Mouse (Mus musculus): ENCODE data around the gene Rps6ka1. TPM values are rescaled to one million over a fixed set of nuclear protein-coding genes. Genes with fewer than 3 reads are reported as not detected.
"Not testable (repeated sequence)": the region's sequence is repeated elsewhere in the genome, so short reads cannot be mapped to it uniquely, and the experiment has no call there.

Rps6ka1 gene
- polyA plus RNA-seq, 1 experiment from 2014 or later = 30.0 TPM

- no peak overlapping the region for H3K4me3 ChIP-seq (ENCODE audit: low read depth, low read length)
- no peaks in the 10 kb centered on the region for H3K36me3 ChIP-seq (ENCODE audit: control insufficient read depth, insufficient read depth, low read length)
- 89% methylated on average over 4 of the region's 4 CpGs for WGBS
These were observed 24.4 kb upstream of the Rps6ka1 start for GRCm38 (mm10) chr4:133911983-133912382.

GRCm38 (mm10) chr4:133910236-133911211 lies 22.9 kb upstream of the Rps6ka1 start:
- Histone ChIP-seq H3K4me2 (ENCODE audit: low read depth) (peak overlapping the region; percentile 62), H3K36me3 (ENCODE audit: control insufficient read depth, insufficient read depth, low read length) (no peaks in the 10 kb centered on the region), H3K9ac (ENCODE audit: low read length) (peak overlapping the region; percentile 37), H3K4me3 (ENCODE audit: low read depth, low read length) (peak overlapping the region; percentile 32), H3K9me3 (ENCODE audit: control insufficient read depth, low read length) (no peaks in the 10 kb centered on the region), H3K4me1 (ENCODE audit: control insufficient read depth, insufficient read depth, low read length) (0 out of 2 replicates have a peak, but pooled peaks cover 2% of the 10 kb centered on the region), H3K27ac (ENCODE audit: low read depth, low read length) (peak overlapping the region; percentile 45), H3K27me3 (ENCODE audit: control insufficient read depth, insufficient read depth, low read length) (no peaks in the 10 kb centered on the region)
- peak; percentile 96 for ATAC-seq (ENCODE audit: insufficient read depth, low FRiP score, low TSS enrichment)
- peak; percentile 98 for DNase-seq (ENCODE audit: low spot score)
- WGBS = 1% methylated on average over 57 of the region's 57 CpGs

More at GRCm38 (mm10) chr4:133911983-133912382, 24.4 kb upstream of the Rps6ka1 start:
- DNase-seq (ENCODE audit: low spot score) (no peak), ATAC-seq (ENCODE audit: insufficient read depth, low FRiP score, low TSS enrichment) (no peak)
- Histone ChIP-seq H3K27me3 (ENCODE audit: control insufficient read depth, insufficient read depth, low read length) (no peaks in the 10 kb centered on the region), H3K4me1 (ENCODE audit: control insufficient read depth, insufficient read depth, low read length) (0 out of 2 replicates have a peak, but pooled peaks cover 2% of the 10 kb centered on the region), H3K27ac (ENCODE audit: low read depth, low read length) (no peak overlapping the region), H3K9me3 (ENCODE audit: control insufficient read depth, low read length) (no peaks in the 10 kb centered on the region), H3K9ac (ENCODE audit: low read length) (no peak overlapping the region), H3K4me2 (ENCODE audit: low read depth) (no peak overlapping the region)

- 98% methylated on average over 6 of the region's 6 CpGs for WGBS
- no peak overlapping the region for H3K27ac ChIP-seq (ENCODE audit: low read depth, low read length)
These were observed 20.5 kb upstream of the Rps6ka1 start for GRCm38 (mm10) chr4:133908051-133908450.

GRCm38 (mm10) chr4:133907086-133907485 lies 19.5 kb upstream of the Rps6ka1 start:
- DNase-seq (ENCODE audit: low spot score) = no peak
- H3K9ac ChIP-seq (ENCODE audit: low read length) = no peak overlapping the region
- H3K9me3 ChIP-seq (ENCODE audit: control insufficient read depth, low read length) = no peaks in the 10 kb centered on the region
- 0 out of 2 replicates have a peak, but pooled peaks cover 2% of the 10 kb centered on the region for H3K4me1 ChIP-seq (ENCODE audit: control insufficient read depth, insufficient read depth, low read length)
- H3K4me3 ChIP-seq (ENCODE audit: low read depth, low read length) = no peak overlapping the region
- no peak for ATAC-seq (ENCODE audit: insufficient read depth, low FRiP score, low TSS enrichment)
- no peak overlapping the region for H3K4me2 ChIP-seq (ENCODE audit: low read depth)
- H3K27ac ChIP-seq (ENCODE audit: low read depth, low read length) = no peak overlapping the region
- no peaks in the 10 kb centered on the region for H3K27me3 ChIP-seq (ENCODE audit: control insufficient read depth, insufficient read depth, low read length)
- WGBS = 64% methylated on average over 4 of the region's 4 CpGs
- H3K36me3 ChIP-seq (ENCODE audit: control insufficient read depth, insufficient read depth, low read length) = no peaks in the 10 kb centered on the region

More at GRCm38 (mm10) chr4:133908051-133908450, 20.5 kb upstream of the Rps6ka1 start:
- Histone ChIP-seq H3K36me3 (ENCODE audit: control insufficient read depth, insufficient read depth, low read length) (no peaks in the 10 kb centered on the region), H3K4me3 (ENCODE audit: low read depth, low read length) (no peak overlapping the region), H3K4me2 (ENCODE audit: low read depth) (no peak overlapping the region), H3K27me3 (ENCODE audit: control insufficient read depth, insufficient read depth, low read length) (no peaks in the 10 kb centered on the region), H3K4me1 (ENCODE audit: control insufficient read depth, insufficient read depth, low read length) (0 out of 2 replicates have a peak, but pooled peaks cover 2% of the 10 kb centered on the region), H3K9ac (ENCODE audit: low read length) (no peak overlapping the region), H3K9me3 (ENCODE audit: control insufficient read depth, low read length) (no peaks in the 10 kb centered on the region)
- ATAC-seq (ENCODE audit: insufficient read depth, low FRiP score, low TSS enrichment) (no peak), DNase-seq (ENCODE audit: low spot score) (no peak)

GRCm38 (mm10) chr4:133906336-133906735 lies 18.7 kb upstream of the Rps6ka1 start:
- 86% methylated on average over 4 of the region's 5 CpGs for WGBS
- not testable (repeated sequence) for H3K4me2 ChIP-seq (ENCODE audit: low read depth); DNase-seq (ENCODE audit: low spot score)

GRCm38 (mm10) chr4:133905167-133905566 lies 17.6 kb upstream of the Rps6ka1 start:
- no peak overlapping the region for H3K27ac ChIP-seq (ENCODE audit: low read depth, low read length)
- H3K36me3 ChIP-seq (ENCODE audit: control insufficient read depth, insufficient read depth, low read length) = no peaks in the 10 kb centered on the region
- ATAC-seq (ENCODE audit: insufficient read depth, low FRiP score, low TSS enrichment) (no peak), DNase-seq (ENCODE audit: low spot score) (no peak)
- 77% methylated on average over 7 of the region's 7 CpGs for WGBS
- H3K4me2 ChIP-seq (ENCODE audit: low read depth) = no peak overlapping the region
- no peaks in the 10 kb centered on the region for H3K27me3 ChIP-seq (ENCODE audit: control insufficient read depth, insufficient read depth, low read length)
- no peaks in the 10 kb centered on the region for H3K9me3 ChIP-seq (ENCODE audit: control insufficient read depth, low read length)
- H3K4me3 ChIP-seq (ENCODE audit: low read depth, low read length) = no peak overlapping the region
- no peak overlapping the region for H3K9ac ChIP-seq (ENCODE audit: low read length)
- H3K4me1 ChIP-seq (ENCODE audit: control insufficient read depth, insufficient read depth, low read length) = 0 out of 2 replicates have a peak, but pooled peaks cover 2% of the 10 kb centered on the region

More at GRCm38 (mm10) chr4:133906336-133906735, 18.7 kb upstream of the Rps6ka1 start:
- not testable (repeated sequence) for ATAC-seq (ENCODE audit: insufficient read depth, low FRiP score, low TSS enrichment); H3K4me3 ChIP-seq (ENCODE audit: low read depth, low read length); H3K4me1 ChIP-seq (ENCODE audit: control insufficient read depth, insufficient read depth, low read length); H3K36me3 ChIP-seq (ENCODE audit: control insufficient read depth, insufficient read depth, low read length); H3K9ac ChIP-seq (ENCODE audit: low read length); H3K27ac ChIP-seq (ENCODE audit: low read depth, low read length); H3K27me3 ChIP-seq (ENCODE audit: control insufficient read depth, insufficient read depth, low read length); H3K9me3 ChIP-seq (ENCODE audit: control insufficient read depth, low read length)

GRCm38 (mm10) chr4:133904326-133904725 lies 16.7 kb upstream of the Rps6ka1 start:
- Histone ChIP-seq H3K4me2 (ENCODE audit: low read depth) (no peak overlapping the region), H3K9me3 (ENCODE audit: control insufficient read depth, low read length) (no peaks in the 10 kb centered on the region), H3K4me1 (ENCODE audit: control insufficient read depth, insufficient read depth, low read length) (no peaks in the 10 kb centered on the region), H3K36me3 (ENCODE audit: control insufficient read depth, insufficient read depth, low read length) (no peaks in the 10 kb centered on the region), H3K9ac (ENCODE audit: low read length) (no peak overlapping the region), H3K27me3 (ENCODE audit: control insufficient read depth, insufficient read depth, low read length) (no peaks in the 10 kb centered on the region), H3K4me3 (ENCODE audit: low read depth, low read length) (no peak overlapping the region), H3K27ac (ENCODE audit: low read depth, low read length) (no peak overlapping the region)
- ATAC-seq (ENCODE audit: insufficient read depth, low FRiP score, low TSS enrichment) (no peak), DNase-seq (ENCODE audit: low spot score) (no peak)
- 82% methylated on average over 8 of the region's 8 CpGs for WGBS

- Histone ChIP-seq H3K27me3 (ENCODE audit: control insufficient read depth, insufficient read depth, low read length) (no peaks in the 10 kb centered on the region), H3K4me1 (ENCODE audit: control insufficient read depth, insufficient read depth, low read length) (no peaks in the 10 kb centered on the region), H3K36me3 (ENCODE audit: control insufficient read depth, insufficient read depth, low read length) (no peaks in the 10 kb centered on the region), H3K4me2 (ENCODE audit: low read depth) (no peak overlapping the region), H3K27ac (ENCODE audit: low read depth, low read length) (no peak overlapping the region), H3K9me3 (ENCODE audit: control insufficient read depth, low read length) (no peaks in the 10 kb centered on the region), H3K9ac (ENCODE audit: low read length) (no peak overlapping the region), H3K4me3 (ENCODE audit: low read depth, low read length) (no peak overlapping the region)
- ATAC-seq (ENCODE audit: insufficient read depth, low FRiP score, low TSS enrichment) (no peak), DNase-seq (ENCODE audit: low spot score) (no peak)
- 84% methylated on average over 7 of the region's 7 CpGs for WGBS
These were observed 15.8 kb upstream of the Rps6ka1 start for GRCm38 (mm10) chr4:133903372-133903771.
